Mouse (Mus musculus): ENCODE data around the gene Tmem30b.
"Not testable (repeated sequence)": the region's sequence is repeated elsewhere in the genome, so short reads cannot be mapped to it uniquely, and the experiment has no call there.

The Tmem30b gene

DNA sequence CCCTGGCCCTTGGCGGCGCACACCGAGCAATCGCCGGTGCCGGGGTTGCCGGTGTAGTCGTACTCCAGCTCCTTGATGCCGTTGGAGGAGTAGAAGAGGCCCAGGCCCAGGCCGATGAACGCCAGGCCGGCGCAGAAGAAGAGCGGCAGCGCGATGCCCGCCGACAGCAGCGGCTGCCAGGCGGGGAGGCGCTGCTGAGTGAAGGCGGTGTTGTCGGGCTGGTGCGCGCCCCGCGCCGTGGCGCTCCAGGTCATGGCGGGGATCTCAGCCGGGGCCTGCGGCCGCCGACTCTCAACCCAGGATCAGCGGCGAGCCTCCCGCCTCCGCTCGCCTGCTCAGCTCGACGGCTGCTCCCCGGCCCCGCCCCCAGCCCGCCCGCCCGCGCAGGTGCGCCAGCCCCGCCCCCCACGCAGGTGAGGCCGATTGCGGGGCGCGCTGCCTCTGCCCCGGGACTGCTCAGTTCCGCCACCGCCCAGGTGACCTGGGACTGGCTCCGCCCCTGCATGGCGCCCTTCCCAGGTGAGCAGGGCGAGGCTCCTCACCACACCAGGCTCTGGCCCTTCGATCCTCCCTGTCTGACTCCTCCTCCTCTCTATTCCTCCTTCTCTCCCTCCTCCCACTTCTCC, at the start of gene Tmem30b:
TSS of gene Tmem30b (minus strand) at position 307 of the 626 bp plus-strand sequence.
- DNase-seq = no peak

GRCm38 (mm10) chr12:73595226-73595625, 49.0 kb upstream of the Tmem30b start:
- DNase-seq = no peak

DNA sequence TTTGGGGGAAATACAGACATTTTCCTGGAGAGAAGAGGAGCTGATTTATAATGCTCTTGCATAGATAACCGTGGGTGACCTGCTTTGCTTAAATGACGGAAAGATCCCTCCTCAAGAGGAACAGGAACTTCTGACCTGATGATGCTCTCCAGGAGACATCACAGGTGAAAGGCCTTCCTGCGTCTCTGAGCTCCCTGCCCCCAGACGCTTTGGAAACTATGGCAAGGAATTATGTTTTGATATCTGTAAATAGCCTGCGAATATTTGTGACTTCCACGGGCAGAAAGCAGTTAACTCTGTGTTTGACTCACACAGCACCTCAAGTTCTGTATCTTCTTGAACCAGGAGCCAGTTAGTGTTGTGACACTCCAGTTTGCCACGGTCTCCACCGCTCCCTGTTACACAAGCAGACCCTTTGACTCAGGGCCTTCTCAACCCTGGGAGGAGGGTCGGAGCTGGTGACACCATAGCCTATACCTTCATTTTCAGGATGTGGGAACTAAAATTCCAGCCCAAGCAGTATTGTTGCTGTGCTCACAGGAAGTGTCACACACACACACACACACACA, 48.1 kb upstream of the Tmem30b start:
- no peak for DNase-seq

GRCm38 (mm10) chr12:73593021-73593798, 47.0 kb upstream of the Tmem30b start:
- no peak for DNase-seq

- DNase-seq = no peak
Observed at GRCm38 (mm10) chr12:73591625-73592024, 45.4 kb upstream of the Tmem30b start.

- DNase-seq = no peak
Observed at GRCm38 (mm10) chr12:73590627-73591276, 44.6 kb upstream of the Tmem30b start.

- DNase-seq = no peak
Observed at GRCm38 (mm10) chr12:73587262-73587661, 41.1 kb upstream of the Tmem30b start.

- DNase-seq = no peak
Observed at GRCm38 (mm10) chr12:73585850-73586249, 39.7 kb upstream of the Tmem30b start.

- no peak for DNase-seq
Observed at GRCm38 (mm10) chr12:73585241-73585801, 39.1 kb upstream of the Tmem30b start.

GRCm38 (mm10) chr12:73584610-73585240, 38.5 kb upstream of the Tmem30b start, which contains the start of gene Prkch:
Gene Prkch (plus strand): TSS chr12:73584796.
- DNase-seq = peak; percentile 10 to 31

DNA sequence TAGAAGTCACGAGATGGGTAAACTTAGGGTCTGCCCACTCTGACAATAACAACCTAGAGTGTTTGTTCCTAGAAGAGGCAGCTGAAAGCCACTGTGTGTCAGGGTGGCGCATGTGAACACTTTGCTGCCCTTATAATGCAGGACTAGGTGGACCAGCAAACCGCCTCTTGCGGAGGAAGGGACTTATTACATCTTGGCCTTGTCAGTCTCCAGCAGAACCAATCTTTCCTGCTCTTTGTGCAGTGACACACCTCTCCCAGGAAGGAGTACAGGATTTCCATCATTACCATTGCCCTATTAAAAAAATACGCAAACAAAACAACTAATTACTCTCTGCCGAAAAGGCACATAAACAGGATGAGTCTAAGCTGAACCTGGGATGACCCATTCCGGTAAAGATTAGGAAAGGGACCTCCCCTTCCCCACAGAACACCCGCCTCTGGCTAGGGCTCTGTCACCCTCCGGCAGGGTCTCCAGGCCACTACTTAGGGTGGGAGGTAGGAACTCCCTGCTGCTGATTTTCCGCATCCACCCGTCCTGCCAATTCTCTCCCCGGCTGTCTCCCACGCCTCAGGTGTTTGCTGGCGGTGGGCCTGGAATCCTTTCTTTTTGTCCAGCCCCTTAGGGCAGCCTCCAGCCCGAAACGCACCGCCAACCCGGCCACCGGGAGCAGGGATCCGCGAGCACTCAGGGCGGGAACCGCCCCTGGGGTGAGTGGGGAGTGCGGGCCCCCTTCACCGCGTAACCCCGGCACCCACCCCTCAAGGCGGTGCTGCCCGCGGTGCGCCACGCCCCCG, 37.8 kb upstream of the Tmem30b start:
- no peak for DNase-seq

DNA sequence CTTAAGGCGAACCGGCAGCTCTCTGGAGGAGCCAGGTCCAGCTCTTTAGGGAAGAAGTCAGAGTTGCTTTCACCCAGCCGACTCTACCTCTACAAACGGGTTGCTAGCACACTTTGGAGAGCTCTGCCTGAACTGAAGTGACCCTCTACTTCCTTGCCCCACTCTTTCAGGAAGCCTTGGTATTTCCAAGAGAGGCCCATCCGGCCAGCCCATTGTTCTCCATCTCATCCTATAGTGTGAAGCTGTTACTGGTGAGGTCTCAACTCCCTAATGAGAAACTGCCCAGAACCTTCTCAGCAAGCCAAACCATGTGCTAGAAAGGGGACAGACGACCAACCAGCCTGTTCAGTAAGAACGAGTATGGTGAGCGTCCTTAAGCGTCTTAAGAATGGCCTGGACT, 37.1 kb upstream of the Tmem30b start:
- no peak for DNase-seq

DNA sequence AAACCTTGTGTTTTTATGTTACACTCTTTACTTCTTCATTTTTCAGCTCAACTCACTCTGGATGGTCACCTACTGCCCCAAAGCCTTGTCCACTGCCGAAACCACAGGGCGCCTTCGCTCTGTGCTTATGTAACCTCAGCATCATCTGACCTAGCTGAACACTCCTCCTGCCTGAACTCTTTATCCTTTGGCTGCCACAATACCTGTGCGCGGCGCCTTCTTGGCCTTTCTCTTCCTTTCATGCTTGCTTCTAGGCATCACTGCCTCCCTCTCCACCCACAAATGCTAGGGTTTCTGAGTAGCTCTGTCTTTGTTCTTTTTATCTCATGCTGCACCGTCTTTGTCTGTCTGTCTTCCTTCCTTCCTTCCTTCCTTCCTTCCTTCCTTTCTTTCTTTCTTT, 34.6 kb upstream of the Tmem30b start:
- DNase-seq = no peak

DNA sequence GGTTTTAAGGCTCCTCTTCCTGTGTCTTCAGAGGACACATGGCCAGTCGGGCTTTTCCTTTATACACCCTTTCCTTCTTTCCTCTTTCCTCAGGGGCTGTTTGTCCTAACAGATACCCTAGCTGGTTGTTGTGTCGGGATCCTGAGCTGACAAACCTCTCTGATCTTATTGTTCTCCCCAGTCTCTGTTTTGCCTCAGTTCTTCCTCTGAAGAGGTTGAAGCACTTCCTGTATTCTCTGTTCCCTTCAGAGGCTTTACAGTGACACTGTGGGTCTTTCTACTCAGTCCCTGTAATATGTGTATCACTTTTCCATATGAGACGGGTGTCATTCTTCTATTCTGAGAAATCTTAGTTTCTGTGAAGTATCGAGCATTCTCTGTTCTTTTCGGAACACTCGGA, 31.9 kb upstream of the Tmem30b start:
- DNase-seq = no peak

- DNase-seq = no peak
Observed at GRCm38 (mm10) chr12:73574632-73575031, 28.4 kb upstream of the Tmem30b start.

DNA sequence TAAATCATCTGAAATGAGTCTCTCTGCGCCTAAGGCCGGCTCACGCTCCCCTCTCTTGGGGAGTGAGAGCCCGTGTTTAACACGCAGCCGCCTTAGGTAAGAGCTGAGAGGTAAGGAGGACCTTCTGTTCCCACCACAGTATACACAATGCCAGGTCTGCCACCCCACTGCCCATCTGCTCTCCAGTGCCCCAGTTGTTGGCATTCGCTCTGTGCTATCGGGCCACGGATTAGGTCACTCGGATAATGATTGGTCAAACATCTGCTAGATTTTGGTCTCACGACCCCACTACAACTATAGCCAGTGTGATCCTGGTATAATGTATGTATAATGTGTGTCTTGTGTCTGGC, 19.4 kb upstream of the Tmem30b start:
- DNase-seq = no peak

GRCm38 (mm10) chr12:73564795-73565619, 18.8 kb upstream of the Tmem30b start:
- DNase-seq = no peak

DNA sequence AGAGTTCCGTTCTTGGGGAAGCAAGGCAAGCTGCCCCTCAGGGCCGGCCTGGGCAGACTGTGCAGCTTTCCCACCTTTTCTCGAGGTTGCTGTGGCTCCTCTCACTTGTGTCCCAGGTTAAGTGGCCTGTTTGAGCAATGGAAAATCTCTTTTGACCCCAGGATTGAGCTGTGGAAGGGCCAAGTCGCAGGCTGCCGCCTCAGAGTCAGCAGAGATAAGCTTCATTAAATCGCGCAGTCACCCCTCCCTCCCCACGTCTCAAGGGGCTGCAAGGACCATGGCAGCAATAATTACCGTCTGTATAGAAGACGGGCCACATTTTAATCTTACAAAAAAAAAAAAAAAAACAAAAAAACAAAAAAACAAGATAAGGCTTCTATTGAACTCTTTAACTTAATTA, 18.0 kb upstream of the Tmem30b start:
- DNase-seq = no peak

DNA sequence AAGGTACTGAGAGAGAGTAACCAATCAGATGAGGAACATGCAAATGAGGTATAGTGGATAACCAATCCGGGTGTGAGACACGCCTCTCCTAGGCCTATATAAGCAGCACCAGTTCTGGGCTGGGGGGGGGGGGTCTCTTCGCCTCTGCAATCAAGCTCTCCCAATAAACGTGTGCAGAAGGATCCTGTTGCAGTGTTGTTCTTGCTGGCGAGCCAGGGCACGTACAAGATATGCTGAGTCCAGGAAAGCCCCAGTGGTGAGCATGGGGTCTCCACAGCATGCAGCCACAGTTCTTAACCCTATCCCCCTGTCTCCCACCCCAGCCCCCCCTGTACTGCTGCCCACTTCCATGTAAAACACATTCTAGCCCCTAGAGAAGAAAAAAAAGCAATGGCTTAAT, 16.9 kb upstream of the Tmem30b start:
- not testable (repeated sequence) for DNase-seq

DNA sequence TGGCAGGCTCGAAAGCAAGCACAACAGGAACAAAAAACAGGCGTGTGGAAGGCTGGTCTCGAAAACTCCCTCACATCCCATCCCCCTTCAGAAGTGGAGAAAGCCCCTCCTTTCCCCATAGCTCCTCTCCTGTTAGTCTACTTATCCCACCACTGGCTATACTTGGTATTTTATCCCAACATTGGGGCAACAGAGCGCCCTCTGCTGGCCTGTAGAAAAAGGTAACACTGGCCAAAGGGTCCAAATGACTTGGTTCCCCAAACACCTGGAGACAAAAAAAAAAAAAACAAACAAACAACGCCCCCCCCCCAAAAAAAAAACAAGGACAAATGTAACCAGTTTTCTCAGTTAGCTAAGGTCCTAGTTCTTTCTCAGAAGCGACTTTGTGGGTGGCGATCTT, 13.9 kb upstream of the Tmem30b start:
- no peak for DNase-seq

All from cerebellum, postnatal 36 days (tissue).